ENCODE assay signal across 31 mouse cellular contexts in genomic region chr1:23720326-23720725, GRCm38 (mm10). TPM values are rescaled to one million over a fixed set of nuclear protein-coding genes. Genes with fewer than 3 reads are reported as not detected.
DNase-seq lines count a peak whose midpoint lies in the region; ATAC-seq lines count a peak whose summit lies in the region.
"Had no signal": no experiment of that assay in that cellular context is flagged by ENCODE, and none has a peak within 500 bp of the region (broad histone marks: within the 10 kb centered on the region; RNA-seq: fewer than 3 reads in every experiment).

No protein-coding gene starts in this region.

- DNase-seq in adrenal gland, postnatal 14 days, result peak; percentile 4
- DNase-seq in adrenal gland, postnatal 36 days, result no peak
- DNase-seq in A20 (ENCODE audit: low read depth, low spot score), result peak; percentile 90
- peak; percentile 26 for DNase-seq in spleen, adult 12 weeks (ENCODE audit: low spot score)
- DNase-seq in spleen, postnatal 36 days (ENCODE audit: low spot score in 2 of 2), result peak; percentile 81 to 84
- DNase-seq in layer of hippocampus, postnatal 14 days (ENCODE audit: low spot score in 2 of 2), result no peak
- DNase-seq: adrenal gland, postnatal 25 days; cerebellum, adult 8-10 months; cerebellum, postnatal 36 days; gastrocnemius, postnatal 14 days; heart, postnatal 36 days; kidney, adult 9 months; kidney, postnatal 14 days; lung, adult 18-20 months; thymus, postnatal 14 days had no signal

- no peak overlapping the region for H3K4me3 ChIP-seq in liver, embryonic 12.5 days
- H3K4me3 ChIP-seq: forebrain, embryonic 13.5 days; heart, embryonic 10.5 days; heart, embryonic 15.5 days; hindbrain, embryonic 12.5 days; intestine, embryonic 15.5 days; left cerebral cortex, adult 2 months; limb, embryonic 12.5 days; midbrain, embryonic 12.5 days; myocyte; neural tube, embryonic 12.5 days; stomach, embryonic 15.5 days had no signal

- no peak overlapping the region for H3K9ac ChIP-seq in liver, embryonic 12.5 days
- H3K9ac ChIP-seq: forebrain, embryonic 13.5 days; heart, embryonic 15.5 days; hindbrain, embryonic 12.5 days; intestine, embryonic 15.5 days; limb, embryonic 12.5 days; midbrain, embryonic 12.5 days; neural tube, embryonic 12.5 days; stomach, embryonic 15.5 days had no signal

- H3K4me2 ChIP-seq in liver, embryonic 12.5 days, result no peak overlapping the region
- H3K4me2 ChIP-seq: forebrain, embryonic 13.5 days; heart, embryonic 15.5 days; hindbrain, embryonic 12.5 days; intestine, embryonic 15.5 days; limb, embryonic 12.5 days; midbrain, embryonic 12.5 days; neural tube, embryonic 12.5 days; stomach, embryonic 15.5 days had no signal

- no peak for ATAC-seq in liver, embryonic 12.5 days
- ATAC-seq: forebrain, embryonic 13.5 days; hindbrain, postnatal 0 days; intestine, embryonic 15.5 days; lung, postnatal 0 days had no signal

- H3K27ac ChIP-seq in liver, embryonic 12.5 days, result no peak overlapping the region
- H3K27ac ChIP-seq: forebrain, embryonic 13.5 days; heart, embryonic 10.5 days; heart, embryonic 15.5 days; hindbrain, embryonic 12.5 days; hindbrain, postnatal 0 days; intestine, embryonic 15.5 days; left cerebral cortex, adult 2 months; limb, embryonic 12.5 days; midbrain, embryonic 12.5 days; neural tube, embryonic 12.5 days; stomach, embryonic 15.5 days had no signal

- no peaks in the 10 kb centered on the region for H3K36me3 ChIP-seq in liver, embryonic 12.5 days
- H3K36me3 ChIP-seq: heart, embryonic 10.5 days; heart, embryonic 15.5 days; hindbrain, embryonic 12.5 days; intestine, embryonic 15.5 days; limb, embryonic 12.5 days; midbrain, embryonic 12.5 days; neural tube, embryonic 12.5 days; stomach, embryonic 15.5 days had no signal

- no peaks in the 10 kb centered on the region for H3K9me3 ChIP-seq in liver, embryonic 12.5 days (replicated peaks)
- H3K9me3 ChIP-seq: forebrain, embryonic 13.5 days; heart, embryonic 10.5 days; heart, embryonic 15.5 days; hindbrain, embryonic 12.5 days; intestine, embryonic 15.5 days; midbrain, embryonic 12.5 days; neural tube, embryonic 12.5 days; stomach, embryonic 15.5 days had no signal

- no peaks in the 10 kb centered on the region for H3K4me1 ChIP-seq in liver, embryonic 12.5 days
- H3K4me1 ChIP-seq: heart, embryonic 10.5 days; heart, embryonic 15.5 days; hindbrain, embryonic 12.5 days; intestine, embryonic 15.5 days; limb, embryonic 12.5 days; midbrain, embryonic 12.5 days; neural tube, embryonic 12.5 days; stomach, embryonic 15.5 days had no signal

- H3K27me3 ChIP-seq in liver, embryonic 12.5 days (replicated peaks), result no peaks in the 10 kb centered on the region
- H3K27me3 ChIP-seq: forebrain, embryonic 13.5 days; heart, embryonic 15.5 days; hindbrain, embryonic 12.5 days; intestine, embryonic 15.5 days; limb, embryonic 12.5 days; midbrain, embryonic 12.5 days; neural tube, embryonic 12.5 days; stomach, embryonic 15.5 days had no signal

- WGBS in liver, embryonic 12.5 days (ENCODE audit: insufficient replicate concordance), result 54% methylated on average over 8 of the region's 8 CpGs

RNA-seq across cellular contexts. Expression of gene B3gat2, which starts 41.2 kb away (rescaled TPM):
- total RNA-seq in adrenal gland, postnatal 14 days (2021), result not detected in 2 replicates
- total RNA-seq in adrenal gland, postnatal 36 days (2021), result not detected
- 10 to 100 TPM; 17.7 to 20.0 TPM for total RNA-seq in layer of hippocampus, postnatal 14 days (2021)
- 0.19 and 0.33 TPM in 2 replicates for polyA plus RNA-seq in liver, embryonic 12.5 days (2016; fragmentation: Nextera tagmentation; extraction: Ambion mirVana)
- total RNA-seq: adrenal gland, postnatal 25 days; gastrocnemius, postnatal 14 days; granulocyte monocyte progenitor cell, adult 5-6 weeks; heart, postnatal 36 days had no signal
- polyA plus RNA-seq: liver, adult 2 months had no signal

Comparison
In these comparisons a context has a peak if more than half of its experiments do, and no peak if none do; other contexts are left out.
1. DNase-seq: peak in adrenal gland, postnatal 14 days (single experiment), A20 (single experiment), spleen, adult 12 weeks (single experiment) and spleen, postnatal 36 days (2 of 2); none in adrenal gland, postnatal 36 days (0 of 2) and layer of hippocampus, postnatal 14 days (0 of 2).
2. RNA of gene B3gat2, which starts 41.2 kb away (total RNA-seq): 17.7 to 20.0 TPM in layer of hippocampus, postnatal 14 days; not detected in adrenal gland, postnatal 14 days and not detected in adrenal gland, postnatal 36 days; every median in the first group is over 10 times any median in the second.